Mouse (Mus musculus): ENCODE measurements at regions not wholly inside any gene's neighbourhood (a gene's known extent, or its start where the extent isn't known, plus 50 kb on each side); places are given as distances from the start of the nearest gene placed in this dataset.

DNA sequence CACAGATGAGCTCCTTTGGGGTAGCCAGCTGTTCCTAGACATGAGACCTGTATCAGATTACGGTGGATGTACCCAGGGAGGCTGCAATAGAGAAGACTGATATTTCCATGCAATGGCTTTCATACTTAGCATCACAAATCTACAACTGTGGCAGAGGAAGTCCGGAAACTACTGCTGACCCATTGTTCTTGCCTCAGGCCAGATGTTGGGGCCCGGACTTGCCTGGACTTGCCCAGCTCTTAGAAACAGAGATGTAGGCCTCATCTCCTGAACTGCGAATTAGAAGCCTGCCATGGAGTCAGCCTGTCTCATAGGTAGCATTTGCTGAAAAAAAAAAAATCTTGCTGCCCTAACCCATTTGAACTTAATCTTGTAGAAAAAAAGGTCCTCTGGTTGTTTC lies 422.4 kb upstream of the Robo1 start:
- H3K4me1 ChIP-seq (ENCODE audit: control insufficient read depth, insufficient read depth, low read length): no peaks in the 10 kb centered on the region
- H3K4me2 ChIP-seq (ENCODE audit: low read depth, low read length): no peak overlapping the region
- H3K27ac ChIP-seq (ENCODE audit: low read length): no peak overlapping the region
- no peaks in the 10 kb centered on the region for H3K27me3 ChIP-seq (ENCODE audit: control insufficient read depth, insufficient read depth, low read length)
- H3K9ac ChIP-seq (ENCODE audit: low read length): no peak overlapping the region
- ATAC-seq (ENCODE audit: insufficient read depth, low FRiP score): no peak
- no peaks in the 10 kb centered on the region for H3K9me3 ChIP-seq (replicated peaks; ENCODE audit: control insufficient read depth, low read length)
- no peak overlapping the region for H3K4me3 ChIP-seq (replicated peaks; ENCODE audit: low read length)
- no peaks in the 10 kb centered on the region for H3K36me3 ChIP-seq (ENCODE audit: control insufficient read depth, insufficient read depth, low read length)
- 81% methylated on average over 4 of the region's 4 CpGs for WGBS

GRCm38 (mm10) chr16:71889679-71890078 lies 418.4 kb upstream of the Robo1 start:
- no peak overlapping the region for H3K4me2 ChIP-seq (ENCODE audit: low read depth, low read length)
- 83% methylated on average over 2 of the region's 2 CpGs for WGBS
- no peaks in the 10 kb centered on the region for H3K36me3 ChIP-seq (ENCODE audit: control insufficient read depth, insufficient read depth, low read length)

DNA sequence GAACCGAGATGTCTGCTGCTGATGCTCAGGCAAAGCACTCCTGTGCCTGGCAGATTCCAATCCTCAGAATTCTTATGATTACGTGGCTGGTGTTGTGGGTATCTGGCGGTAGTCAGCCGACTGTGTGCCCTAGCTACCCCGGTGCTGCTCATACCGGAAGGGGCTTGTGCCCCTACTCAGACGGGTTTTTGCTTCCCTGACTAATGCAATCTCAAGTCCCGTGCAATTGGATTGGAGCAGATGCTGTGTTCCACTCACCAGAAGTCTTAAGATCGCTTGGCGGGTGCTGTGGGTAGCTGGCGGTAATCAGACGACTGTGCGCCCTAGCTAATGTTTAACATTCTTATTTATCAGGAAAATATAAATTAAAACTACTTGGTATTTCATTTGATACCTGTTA lies 385.0 kb upstream of the Robo1 start:
- Histone ChIP-seq H3K4me2 (ENCODE audit: low read depth, low read length) (no peak overlapping the region), H3K9ac (ENCODE audit: low read length) (no peak overlapping the region), H3K9me3 (replicated peaks; ENCODE audit: control insufficient read depth, low read length) (no peaks in the 10 kb centered on the region), H3K27ac (ENCODE audit: low read length) (no peak overlapping the region), H3K4me1 (ENCODE audit: control insufficient read depth, insufficient read depth, low read length) (no peaks in the 10 kb centered on the region), H3K27me3 (ENCODE audit: control insufficient read depth, insufficient read depth, low read length) (no peaks in the 10 kb centered on the region), H3K4me3 (replicated peaks; ENCODE audit: low read length) (no peak overlapping the region), H3K36me3 (ENCODE audit: control insufficient read depth, insufficient read depth, low read length) (no peaks in the 10 kb centered on the region)
- ATAC-seq (ENCODE audit: insufficient read depth, low FRiP score): no peak
- WGBS: 89% methylated on average over 13 of the region's 13 CpGs

More at GRCm38 (mm10) chr16:71889679-71890078, 418.4 kb upstream of the Robo1 start:
- Histone ChIP-seq H3K4me3 (replicated peaks; ENCODE audit: low read length) (no peak overlapping the region), H3K9me3 (replicated peaks; ENCODE audit: control insufficient read depth, low read length) (no peaks in the 10 kb centered on the region), H3K9ac (ENCODE audit: low read length) (no peak overlapping the region), H3K27me3 (ENCODE audit: control insufficient read depth, insufficient read depth, low read length) (no peaks in the 10 kb centered on the region), H3K4me1 (ENCODE audit: control insufficient read depth, insufficient read depth, low read length) (no peaks in the 10 kb centered on the region), H3K27ac (ENCODE audit: low read length) (no peak overlapping the region)
- no peak for ATAC-seq (ENCODE audit: insufficient read depth, low FRiP score)

GRCm38 (mm10) chr16:71944165-71944564 lies 363.9 kb upstream of the Robo1 start:
- 60% methylated on average over 2 of the region's 2 CpGs for WGBS
- no peak overlapping the region for H3K4me2 ChIP-seq (ENCODE audit: low read depth, low read length)
- H3K9ac ChIP-seq (ENCODE audit: low read length): no peak overlapping the region
- H3K9me3 ChIP-seq (replicated peaks; ENCODE audit: control insufficient read depth, low read length): no peaks in the 10 kb centered on the region
- no peak overlapping the region for H3K4me3 ChIP-seq (replicated peaks; ENCODE audit: low read length)
- no peak overlapping the region for H3K27ac ChIP-seq (ENCODE audit: low read length)
- no peak for ATAC-seq (ENCODE audit: insufficient read depth, low FRiP score)
- H3K27me3 ChIP-seq (ENCODE audit: control insufficient read depth, insufficient read depth, low read length): no peaks in the 10 kb centered on the region
- no peaks in the 10 kb centered on the region for H3K36me3 ChIP-seq (ENCODE audit: control insufficient read depth, insufficient read depth, low read length)
- H3K4me1 ChIP-seq (ENCODE audit: control insufficient read depth, insufficient read depth, low read length): no peaks in the 10 kb centered on the region

GRCm38 (mm10) chr16:71944846-71945245 lies 363.3 kb upstream of the Robo1 start:
- 71% methylated on average over 2 of the region's 2 CpGs for WGBS
- Histone ChIP-seq H3K4me2 (ENCODE audit: low read depth, low read length) (no peak overlapping the region), H3K4me1 (ENCODE audit: control insufficient read depth, insufficient read depth, low read length) (no peaks in the 10 kb centered on the region), H3K36me3 (ENCODE audit: control insufficient read depth, insufficient read depth, low read length) (no peaks in the 10 kb centered on the region), H3K27ac (ENCODE audit: low read length) (no peak overlapping the region), H3K27me3 (ENCODE audit: control insufficient read depth, insufficient read depth, low read length) (no peaks in the 10 kb centered on the region), H3K9me3 (replicated peaks; ENCODE audit: control insufficient read depth, low read length) (no peaks in the 10 kb centered on the region), H3K4me3 (replicated peaks; ENCODE audit: low read length) (no peak overlapping the region), H3K9ac (ENCODE audit: low read length) (no peak overlapping the region)
- no peak for ATAC-seq (ENCODE audit: insufficient read depth, low FRiP score)

DNA sequence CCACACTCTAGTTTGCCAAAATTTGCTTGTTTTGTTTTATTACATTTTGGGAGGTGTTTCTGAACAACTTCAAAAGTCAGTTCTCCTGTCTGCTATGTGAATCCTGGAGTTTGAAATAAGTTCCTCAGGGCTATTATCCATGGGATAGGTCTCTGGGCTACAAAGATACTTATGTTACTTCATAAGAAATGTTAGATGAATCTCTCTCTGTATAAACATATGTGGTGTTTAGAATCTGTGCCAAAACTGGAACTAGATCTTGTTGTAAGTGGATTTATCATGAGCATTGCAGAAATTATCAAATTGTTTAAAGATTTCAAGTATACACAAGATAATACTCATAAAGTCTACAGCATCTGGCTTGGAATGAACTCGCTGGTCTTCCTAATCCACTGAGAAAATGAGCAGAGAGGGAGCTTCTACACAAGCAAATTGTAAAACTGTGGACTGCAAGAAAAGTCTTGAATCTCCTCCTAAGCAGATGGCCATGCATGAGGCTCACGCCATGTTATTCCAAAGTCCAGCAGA lies 355.2 kb upstream of the Robo1 start:
- H3K36me3 ChIP-seq (ENCODE audit: control insufficient read depth, insufficient read depth, low read length): no peaks in the 10 kb centered on the region
- no peaks in the 10 kb centered on the region for H3K27me3 ChIP-seq (ENCODE audit: control insufficient read depth, insufficient read depth, low read length)
- no peak overlapping the region for H3K27ac ChIP-seq (ENCODE audit: low read length)
- no peaks in the 10 kb centered on the region for H3K4me1 ChIP-seq (ENCODE audit: control insufficient read depth, insufficient read depth, low read length)
- ATAC-seq (ENCODE audit: insufficient read depth, low FRiP score): peak; percentile 40; the same call in 1 of the 2 replicates
- H3K4me3 ChIP-seq (replicated peaks; ENCODE audit: low read length): no peak overlapping the region
- H3K9me3 ChIP-seq (replicated peaks; ENCODE audit: control insufficient read depth, low read length): no peaks in the 10 kb centered on the region
- WGBS: 51% methylated on average over 2 of the region's 2 CpGs
- no peak overlapping the region for H3K4me2 ChIP-seq (ENCODE audit: low read depth, low read length)
- no peak overlapping the region for H3K9ac ChIP-seq (ENCODE audit: low read length)

DNA sequence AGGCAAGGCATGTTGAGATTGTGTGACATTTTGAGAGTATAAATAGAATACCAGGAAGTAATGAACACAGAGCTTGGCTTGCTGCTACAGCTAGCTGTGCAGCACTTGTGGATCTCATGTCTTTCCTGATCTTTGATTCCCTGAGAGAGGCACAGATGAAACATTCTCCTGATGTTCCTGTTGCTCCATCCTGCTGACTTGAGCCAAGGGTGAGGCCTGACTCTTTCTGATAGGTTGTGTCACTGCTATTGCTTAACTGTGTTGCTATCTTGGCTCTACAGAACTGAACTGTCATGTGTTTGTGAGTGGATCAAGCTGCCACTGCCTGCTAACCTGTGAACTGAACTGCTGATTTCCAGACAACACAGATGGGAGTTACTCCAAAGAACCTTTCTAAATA lies 344.5 kb upstream of the Robo1 start:
- H3K9ac ChIP-seq (ENCODE audit: low read length): no peak overlapping the region
- H3K9me3 ChIP-seq (replicated peaks; ENCODE audit: control insufficient read depth, low read length): no peaks in the 10 kb centered on the region
- H3K36me3 ChIP-seq (ENCODE audit: control insufficient read depth, insufficient read depth, low read length): no peaks in the 10 kb centered on the region
- no peak overlapping the region for H3K27ac ChIP-seq (ENCODE audit: low read length)
- H3K27me3 ChIP-seq (ENCODE audit: control insufficient read depth, insufficient read depth, low read length): no peaks in the 10 kb centered on the region
- H3K4me1 ChIP-seq (ENCODE audit: control insufficient read depth, insufficient read depth, low read length): no peaks in the 10 kb centered on the region
- ATAC-seq (ENCODE audit: insufficient read depth, low FRiP score): no peak
- no peak overlapping the region for H3K4me3 ChIP-seq (replicated peaks; ENCODE audit: low read length)
- H3K4me2 ChIP-seq (ENCODE audit: low read depth, low read length): no peak overlapping the region

DNA sequence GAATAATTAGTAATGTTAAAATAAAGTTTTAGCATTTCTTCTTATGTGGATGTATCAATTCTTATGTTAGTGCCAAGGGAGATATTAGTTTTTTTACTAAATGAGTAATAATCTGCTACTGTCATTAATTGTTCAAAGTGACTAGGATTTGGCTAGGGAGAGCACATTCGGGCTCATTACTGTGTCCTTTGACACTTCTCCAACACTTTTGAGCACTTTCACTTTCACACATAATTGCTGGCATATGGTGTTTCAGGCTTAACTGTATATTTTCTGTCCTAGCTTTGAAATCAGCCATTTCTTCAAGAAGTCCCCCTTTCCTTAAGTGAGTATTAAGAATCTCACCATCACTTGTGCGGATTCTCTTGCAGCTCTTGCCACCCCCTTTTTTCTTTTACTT lies 334.3 kb upstream of the Robo1 start:
- no peak for ATAC-seq (ENCODE audit: insufficient read depth, low FRiP score)

GRCm38 (mm10) chr16:71997634-71998278 lies 310.4 kb upstream of the Robo1 start:
- ATAC-seq (ENCODE audit: insufficient read depth, low FRiP score): no peak
- Histone ChIP-seq H3K9me3 (replicated peaks; ENCODE audit: control insufficient read depth, low read length) (no peaks in the 10 kb centered on the region), H3K36me3 (ENCODE audit: control insufficient read depth, insufficient read depth, low read length) (no peaks in the 10 kb centered on the region), H3K9ac (ENCODE audit: low read length) (no peak overlapping the region), H3K4me3 (replicated peaks; ENCODE audit: low read length) (no peak overlapping the region), H3K4me1 (ENCODE audit: control insufficient read depth, insufficient read depth, low read length) (no peaks in the 10 kb centered on the region), H3K4me2 (ENCODE audit: low read depth, low read length) (no peak overlapping the region), H3K27me3 (ENCODE audit: control insufficient read depth, insufficient read depth, low read length) (no peaks in the 10 kb centered on the region), H3K27ac (ENCODE audit: low read length) (no peak overlapping the region)
- WGBS: 93% methylated on average over 3 of the region's 3 CpGs

More for the DNA sequence above, 334.3 kb upstream of the Robo1 start:
- WGBS: 65% methylated on average over 2 of the region's 2 CpGs
- no peak overlapping the region for H3K9ac ChIP-seq (ENCODE audit: low read length)
- H3K27ac ChIP-seq (ENCODE audit: low read length): no peak overlapping the region
- no peak overlapping the region for H3K4me2 ChIP-seq (ENCODE audit: low read depth, low read length)
- no peaks in the 10 kb centered on the region for H3K36me3 ChIP-seq (ENCODE audit: control insufficient read depth, insufficient read depth, low read length)
- H3K9me3 ChIP-seq (replicated peaks; ENCODE audit: control insufficient read depth, low read length): no peaks in the 10 kb centered on the region
- no peaks in the 10 kb centered on the region for H3K27me3 ChIP-seq (ENCODE audit: control insufficient read depth, insufficient read depth, low read length)
- H3K4me3 ChIP-seq (replicated peaks; ENCODE audit: low read length): no peak overlapping the region
- H3K4me1 ChIP-seq (ENCODE audit: control insufficient read depth, insufficient read depth, low read length): no peaks in the 10 kb centered on the region
